ENCODE assay signal across 10 mouse cellular contexts in genomic region chr14:31509911-31510310, GRCm38 (mm10). TPM values are rescaled to one million over a fixed set of nuclear protein-coding genes. Genes with fewer than 3 reads are reported as not detected.
DNase-seq lines count a peak whose midpoint lies in the region; ATAC-seq lines count a peak whose summit lies in the region.
"Had no signal": no experiment of that assay in that cellular context is flagged by ENCODE, and none has a peak within 500 bp of the region (broad histone marks: within the 10 kb centered on the region; RNA-seq: fewer than 3 reads in every experiment).

No protein-coding gene starts in this region.

- no peaks in the 10 kb centered on the region for H3K27me3 ChIP-seq in forebrain, embryonic 14.5 days (replicated peaks; ENCODE audit: control insufficient read depth, insufficient read depth, low read length)
- no peaks in the 10 kb centered on the region for H3K27me3 ChIP-seq in forebrain, embryonic 12.5 days
- H3K27me3 ChIP-seq in neural tube, embryonic 15.5 days (replicated peaks) = no peaks in the 10 kb centered on the region

- H3K27ac ChIP-seq in forebrain, embryonic 14.5 days (ENCODE audit: low read depth, low read length) = no peak overlapping the region
- no peak overlapping the region for H3K27ac ChIP-seq in forebrain, embryonic 12.5 days
- no peak overlapping the region for H3K27ac ChIP-seq in neural tube, embryonic 15.5 days (replicated peaks)
- H3K27ac ChIP-seq: limb, embryonic 10.5 days had no signal

- DNase-seq in forebrain, embryonic 14.5 days (ENCODE audit: low spot score) = peak; percentile 9
- DNase-seq in kidney, postnatal 25 days = peak; percentile 25 to 49
- DNase-seq in kidney, adult 8-10 months = no peak
- peak; percentile 65 for DNase-seq in MN1 (ENCODE audit: low spot score)
- DNase-seq in adrenal gland, postnatal 36 days = peak; percentile 77 to 80
- DNase-seq in layer of hippocampus, postnatal 14 days (ENCODE audit: low spot score in 2 of 2) = no peak

- H3K9ac ChIP-seq in forebrain, embryonic 14.5 days (ENCODE audit: low read length) = no peak overlapping the region
- H3K9ac ChIP-seq in forebrain, embryonic 12.5 days = no peak overlapping the region
- no peak overlapping the region for H3K9ac ChIP-seq in neural tube, embryonic 15.5 days (replicated peaks)

- 88% methylated on average over 2 of the region's 2 CpGs for WGBS in forebrain, embryonic 14.5 days
- WGBS in forebrain, embryonic 12.5 days = 94% methylated on average over 2 of the region's 2 CpGs
- 97% methylated on average over 2 of the region's 2 CpGs for WGBS in neural tube, embryonic 15.5 days

- no peak for ATAC-seq in forebrain, embryonic 14.5 days
- ATAC-seq in forebrain, embryonic 12.5 days (ENCODE audit: low FRiP score) = no peak
- ATAC-seq in neural tube, embryonic 15.5 days (ENCODE audit: low FRiP score) = no peak
- ATAC-seq: forebrain, embryonic 16.5 days had no signal

- H3K4me3 ChIP-seq in forebrain, embryonic 14.5 days (ENCODE audit: low read depth, low read length) = no peak overlapping the region
- H3K4me3 ChIP-seq in forebrain, embryonic 12.5 days (replicated peaks) = no peak overlapping the region
- H3K4me3 ChIP-seq in neural tube, embryonic 15.5 days (replicated peaks) = no peak overlapping the region
- H3K4me3 ChIP-seq: limb, embryonic 10.5 days had no signal

- H3K36me3 ChIP-seq in forebrain, embryonic 14.5 days (ENCODE audit: control insufficient read depth, insufficient read depth, low read length) = peaks cover 49% of the 10 kb centered on the region
- peaks cover 57% of the 10 kb centered on the region for H3K36me3 ChIP-seq in forebrain, embryonic 12.5 days (replicated peaks)
- H3K36me3 ChIP-seq in neural tube, embryonic 15.5 days = peaks cover 48% of the 10 kb centered on the region

- H3K9me3 ChIP-seq in forebrain, embryonic 14.5 days (replicated peaks; ENCODE audit: control insufficient read depth, low read length) = 0 out of 2 replicates have a peak, but pooled peaks cover 6% of the 10 kb centered on the region
- peaks cover 6% of the 10 kb centered on the region; the same call in 1 of the 2 replicates for H3K9me3 ChIP-seq in forebrain, embryonic 12.5 days
- H3K9me3 ChIP-seq in neural tube, embryonic 15.5 days (replicated peaks) = no peaks in the 10 kb centered on the region; the same call in 1 of the 2 replicates
- H3K9me3 ChIP-seq: limb, embryonic 10.5 days had no signal

- no peaks in the 10 kb centered on the region for H3K4me1 ChIP-seq in forebrain, embryonic 14.5 days (ENCODE audit: control insufficient read depth, insufficient read depth, low read length)
- no peaks in the 10 kb centered on the region for H3K4me1 ChIP-seq in forebrain, embryonic 12.5 days
- no peaks in the 10 kb centered on the region for H3K4me1 ChIP-seq in neural tube, embryonic 15.5 days
- H3K4me1 ChIP-seq: limb, embryonic 10.5 days had no signal

- H3K4me2 ChIP-seq in forebrain, embryonic 14.5 days (ENCODE audit: low read length) = no peak overlapping the region
- no peak overlapping the region for H3K4me2 ChIP-seq in forebrain, embryonic 12.5 days
- H3K4me2 ChIP-seq in neural tube, embryonic 15.5 days = no peak overlapping the region

RNA-seq across cellular contexts. Expression of gene Mettl6, which starts 15.1 kb away (rescaled TPM):
- 57.6 and 59.0 TPM in 2 replicates for polyA plus RNA-seq in forebrain, embryonic 14.5 days (2014; fragmentation: Nextera tagmentation; extraction: Ambion mirVana)
- polyA plus RNA-seq in forebrain, embryonic 12.5 days (2016; fragmentation: Nextera tagmentation; extraction: Ambion mirVana) = 73.5 and 78.9 TPM in 2 replicates
- total RNA-seq in adrenal gland, postnatal 36 days (2021) = 10 to 100 TPM; 20.4 to 21.3 TPM
- 40.3 and 47.4 TPM in 2 replicates for polyA plus RNA-seq in neural tube, embryonic 15.5 days (2015; fragmentation: Nextera tagmentation; extraction: Ambion mirVana)
- total RNA-seq in layer of hippocampus, postnatal 14 days (2021) = 10 to 100 TPM; 27.6 to 28.5 TPM

RNA-seq across cellular contexts. Expression of gene Eaf1, which starts 15.7 kb away (rescaled TPM):
- polyA plus RNA-seq in forebrain, embryonic 14.5 days (2014; fragmentation: Nextera tagmentation; extraction: Ambion mirVana) = 9.7 and 10.1 TPM in 2 replicates
- polyA plus RNA-seq in forebrain, embryonic 12.5 days (2016; fragmentation: Nextera tagmentation; extraction: Ambion mirVana) = 21.6 and 22.8 TPM in 2 replicates
- total RNA-seq in adrenal gland, postnatal 36 days (2021) = 10 to 100 TPM; 42.3 to 70.7 TPM
- 7.4 and 12.9 TPM in 2 replicates for polyA plus RNA-seq in neural tube, embryonic 15.5 days (2015; fragmentation: Nextera tagmentation; extraction: Ambion mirVana)
- total RNA-seq in layer of hippocampus, postnatal 14 days (2021) = 10 to 100 TPM; 12.6 to 13.0 TPM

Comparison
In these comparisons a context has a peak if more than half of its experiments do, and no peak if none do; other contexts are left out.
1. DNase-seq: peak in forebrain, embryonic 14.5 days (single experiment), kidney, postnatal 25 days (2 of 2), MN1 (single experiment) and adrenal gland, postnatal 36 days (2 of 2); none in kidney, adult 8-10 months (0 of 2) and layer of hippocampus, postnatal 14 days (0 of 2).